Mouse (Mus musculus) spleen, adult 2 months (tissue): Measurements from ENCODE around the gene Igf2bp1.

Source experiments
- CTCF ChIP-seq: fragments of 200-500 bp; IDR thresholded peaks from 2 replicates; pipeline ENCODE4 v1.5.1; 2011; ENCODE audit warnings: mild to moderate bottlenecking, inconsistent platforms; ENCODE audit not compliant: insufficient read depth, insufficient read length, insufficient replicate concordance; ENCODE audit errors: extremely low read depth
- POLR2A ChIP-seq: fragments of 200-500 bp; IDR thresholded peaks from 2 replicates; pipeline ENCODE4 v1.6.1; 2011; ENCODE audit warnings: low read depth, low read length, inconsistent platforms

DNA sequence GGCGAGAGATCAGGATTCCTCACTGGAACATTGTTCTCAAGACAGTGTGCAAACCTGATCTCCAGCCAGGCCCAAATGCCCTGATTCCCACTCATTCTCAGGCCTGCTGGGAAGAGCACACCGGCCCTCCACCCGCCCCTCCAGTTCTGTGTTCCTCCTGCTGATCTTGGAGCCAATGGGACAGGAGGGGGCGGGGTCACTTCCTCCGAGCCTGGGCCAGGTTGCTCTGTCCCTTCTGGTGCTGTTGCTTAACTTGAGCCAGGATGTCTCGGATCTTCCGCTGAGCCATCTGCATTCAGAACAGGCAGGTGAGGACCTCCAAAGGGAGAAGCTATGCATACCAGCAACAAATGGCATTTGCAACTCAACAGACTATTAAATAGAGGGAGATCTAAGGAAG, 42.4 kb downstream of the Igf2bp1 start:
- TF ChIP-seq CTCF (no peak), POLR2A (no peak)
